Mouse (Mus musculus) left cerebral cortex, adult 11 months (tissue): ENCODE measurements around the gene Gm12216.
"Not testable (repeated sequence)": the region's sequence is repeated elsewhere in the genome, so short reads cannot be mapped to it uniquely, and the experiment has no call there.

Source experiments
- DNase-seq: peaks from one replicate; pipeline ENCODE4 v3.0.0; 2022; ENCODE audit warnings: low spot score

Gene Gm12216

DNA sequence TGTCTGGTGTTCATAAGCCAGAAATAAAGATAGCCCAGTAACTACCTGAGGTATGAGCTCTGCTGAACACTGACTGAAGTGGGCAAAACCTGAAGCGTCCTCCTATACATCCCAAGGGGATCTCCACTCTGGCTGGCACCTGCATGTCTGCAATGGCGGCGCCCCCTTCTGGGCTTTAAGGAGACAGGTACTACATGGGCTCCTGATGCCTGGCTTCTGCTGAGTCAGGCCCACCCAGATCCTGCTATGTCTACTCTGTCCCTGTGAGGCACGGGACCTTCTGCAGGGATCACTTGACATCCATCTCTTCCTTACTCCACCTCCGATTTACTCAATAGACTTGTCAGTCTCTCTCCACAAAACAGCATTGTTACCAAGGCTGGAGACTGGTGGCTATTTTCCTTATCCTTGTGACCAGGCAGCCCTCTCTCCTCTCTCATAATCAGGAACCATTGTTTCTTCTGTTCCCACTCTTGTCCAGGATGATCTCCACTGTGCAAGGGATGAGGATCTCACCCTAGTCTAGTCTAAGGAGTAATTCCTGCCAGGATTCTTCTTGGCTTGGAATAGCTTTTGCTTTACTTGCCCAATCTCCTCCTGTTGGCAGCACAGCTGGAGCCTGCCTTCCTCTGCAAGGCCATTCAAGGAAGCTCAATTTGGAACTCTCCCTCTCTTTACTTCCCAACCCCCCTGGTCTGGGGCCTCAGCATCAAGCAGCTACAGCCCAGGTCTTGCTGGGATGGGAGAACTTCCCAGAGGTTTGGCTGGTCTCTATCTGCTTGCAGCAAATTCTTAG is 15.1 kb upstream of the Gm12216 start:
- not testable (repeated sequence) for DNase-seq

DNA sequence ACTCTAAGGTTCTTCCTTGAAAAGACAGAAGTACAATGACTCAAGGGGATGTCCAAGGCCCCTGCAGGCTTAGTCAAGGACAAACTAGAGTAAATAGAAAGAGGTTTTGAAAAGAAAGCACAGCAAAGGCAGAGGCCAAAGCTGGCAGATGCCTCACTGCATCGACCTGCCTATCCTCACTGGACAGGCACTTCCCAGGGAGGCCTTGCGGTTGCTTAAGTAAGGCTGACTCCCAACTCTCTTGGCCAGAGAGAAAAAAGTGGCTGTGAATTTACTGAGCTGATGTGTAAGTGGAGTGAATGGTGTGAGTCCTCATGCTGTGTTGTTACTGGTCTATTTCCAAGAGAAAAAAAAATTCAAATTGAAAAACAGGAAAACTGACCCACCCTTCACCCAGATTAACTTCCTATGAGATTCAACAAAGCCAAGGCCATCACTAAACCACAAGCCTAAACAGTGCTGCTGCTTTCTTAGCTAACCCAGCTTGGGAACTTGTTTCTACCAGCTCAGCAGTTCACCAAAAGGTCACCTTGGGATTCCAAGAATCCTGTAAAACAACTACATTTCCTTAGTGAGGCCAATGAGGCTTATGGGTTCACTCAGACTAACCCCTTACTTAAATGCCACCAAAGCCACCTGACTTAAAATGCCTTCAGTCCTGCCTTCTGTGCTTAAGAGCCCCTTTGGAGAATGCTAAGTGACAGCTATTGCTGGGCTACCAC is 12.9 kb upstream of the Gm12216 start:
- DNase-seq = no peak

DNA sequence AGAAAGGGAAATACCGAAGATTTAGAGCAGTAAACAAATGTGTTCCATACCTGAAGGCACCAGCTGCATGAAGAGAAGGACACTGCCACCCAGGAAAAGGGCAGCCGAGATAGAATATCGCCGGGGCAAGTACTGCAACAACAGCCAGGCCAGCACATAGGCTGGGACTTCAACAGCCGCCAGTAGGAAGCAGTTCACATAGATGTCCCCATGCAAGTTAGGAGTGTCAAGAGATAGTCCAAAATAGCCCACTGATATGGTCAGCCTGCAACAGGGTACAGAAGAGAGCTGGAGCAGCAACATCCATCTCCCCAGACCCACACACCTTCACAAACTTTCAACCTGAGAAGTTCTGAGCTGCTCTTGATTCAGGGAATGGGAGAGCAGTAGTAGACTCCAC is 10.1 kb upstream of the Gm12216 start:
- DNase-seq = no peak

DNA sequence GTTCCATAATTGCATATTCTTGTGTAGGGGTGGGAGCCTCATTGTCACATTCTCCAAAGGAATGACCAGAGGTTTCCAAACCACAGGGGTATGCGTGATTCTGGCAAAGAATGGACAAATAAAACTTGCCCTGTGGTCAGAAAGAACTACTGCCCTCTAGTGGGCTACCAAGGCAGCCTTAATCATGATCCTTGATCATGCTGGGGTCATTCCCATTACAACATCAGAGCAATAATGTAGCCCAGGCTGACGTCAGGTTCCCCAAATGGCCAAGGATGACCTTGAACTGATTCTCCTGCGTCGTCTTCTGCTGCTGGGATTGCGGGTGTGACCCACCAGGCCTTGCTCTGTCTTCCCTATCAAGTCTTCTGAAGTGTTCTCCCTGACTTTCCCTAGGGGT is 9.3 kb upstream of the Gm12216 start:
- DNase-seq = not testable (repeated sequence)

DNA sequence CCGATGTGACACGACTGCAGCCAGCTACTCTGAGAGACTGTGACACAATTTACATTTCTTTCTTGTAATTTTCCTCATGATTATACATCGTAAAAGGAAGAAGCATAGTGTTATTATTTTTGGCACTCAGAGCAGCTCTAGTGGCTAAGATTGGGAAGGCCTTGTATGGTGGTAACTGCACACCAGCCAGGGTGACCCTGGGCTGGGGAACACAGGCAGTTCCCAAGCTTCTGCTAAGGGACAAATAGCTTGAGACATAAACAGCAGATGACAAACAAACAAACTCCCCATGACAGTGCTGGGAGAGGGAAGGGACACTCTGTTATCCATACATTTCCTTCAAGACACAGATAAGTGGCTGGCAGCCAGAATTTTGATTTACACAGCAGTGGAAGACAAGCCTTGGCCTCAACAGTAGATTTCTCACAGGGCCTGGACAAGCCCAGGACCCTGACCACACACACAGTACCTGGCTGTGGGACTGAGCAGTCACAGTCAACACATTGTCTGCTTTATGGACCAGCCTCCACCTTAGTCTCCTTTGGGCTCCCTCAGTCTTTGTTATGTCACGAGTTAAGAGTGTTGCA is 5.8 kb upstream of the Gm12216 start:
- DNase-seq = not testable (repeated sequence)

DNA sequence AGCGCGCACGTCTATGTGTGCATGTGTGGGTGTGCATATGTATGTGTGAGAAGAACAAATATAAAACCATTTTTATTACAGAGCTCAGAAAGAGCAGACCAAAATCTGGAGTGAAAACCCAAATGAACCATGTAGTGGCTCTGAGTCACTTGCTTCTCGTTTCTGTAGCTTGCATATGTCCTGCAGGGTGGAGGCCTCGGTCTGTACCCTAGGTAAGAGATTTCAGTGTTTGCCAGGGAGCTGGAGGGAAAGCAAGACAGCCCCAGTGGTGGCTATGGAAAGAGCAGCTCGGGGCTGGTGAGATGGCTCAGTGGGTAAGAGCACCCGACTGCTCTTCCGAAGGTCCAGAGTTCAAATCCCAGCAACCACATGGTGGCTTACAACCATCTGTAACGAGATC is 1.9 kb upstream of the Gm12216 start:
- DNase-seq = not testable (repeated sequence)

DNA sequence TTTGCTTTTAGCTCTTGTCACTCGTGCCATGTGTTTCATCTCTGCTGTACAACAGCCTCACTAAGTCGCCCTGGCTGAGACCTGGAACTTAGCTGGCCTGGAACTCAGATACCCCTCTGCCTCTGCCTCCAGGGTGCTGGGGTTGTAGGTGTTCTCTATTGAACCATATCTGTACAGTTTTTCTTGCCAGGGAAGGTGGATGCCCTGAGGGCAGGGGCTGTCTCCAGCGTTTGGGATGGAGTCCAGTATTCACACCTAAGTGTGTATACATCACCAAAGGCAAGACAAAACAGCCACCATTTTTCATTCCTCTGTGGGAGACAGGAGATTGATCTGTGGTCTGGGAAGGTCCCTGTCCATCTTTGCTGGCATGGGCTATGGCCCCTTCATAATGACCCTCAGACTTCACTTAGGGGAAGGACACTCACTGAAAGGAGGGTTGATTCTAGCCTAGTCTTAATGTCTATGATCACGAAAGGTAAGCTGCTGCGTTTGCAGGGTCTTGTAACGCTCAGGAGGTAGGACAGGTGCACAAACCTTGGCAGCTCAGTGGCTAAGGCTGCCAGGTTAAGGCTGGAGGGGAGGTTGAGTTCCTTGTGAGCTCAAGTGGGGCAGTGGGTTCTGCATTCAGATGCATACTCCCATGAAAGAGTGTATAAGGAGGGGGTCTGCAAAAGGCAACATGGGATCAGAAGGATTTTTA is 847 bp downstream of the Gm12216 start:
- DNase-seq = no peak

DNA sequence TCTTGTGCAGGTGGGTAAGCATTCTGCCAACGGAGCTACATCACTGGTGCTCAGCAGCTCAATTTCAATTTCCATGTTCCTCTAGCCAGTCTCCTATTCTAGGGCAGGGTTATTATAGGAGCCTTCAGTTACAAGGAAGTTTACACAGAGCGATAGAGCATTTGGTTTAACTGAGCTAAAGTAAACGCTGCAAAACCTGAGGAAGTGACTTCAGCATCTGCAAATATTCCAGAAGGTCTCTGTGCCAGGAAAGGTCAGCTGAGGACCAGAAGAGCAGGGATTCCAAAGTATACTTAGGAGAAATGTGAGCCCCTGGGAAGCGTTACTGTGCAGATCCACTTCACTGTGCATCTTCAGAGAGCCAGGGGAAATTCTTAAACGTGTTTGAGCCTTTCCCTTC is 5.4 kb downstream of the Gm12216 start:
- DNase-seq = no peak

DNA sequence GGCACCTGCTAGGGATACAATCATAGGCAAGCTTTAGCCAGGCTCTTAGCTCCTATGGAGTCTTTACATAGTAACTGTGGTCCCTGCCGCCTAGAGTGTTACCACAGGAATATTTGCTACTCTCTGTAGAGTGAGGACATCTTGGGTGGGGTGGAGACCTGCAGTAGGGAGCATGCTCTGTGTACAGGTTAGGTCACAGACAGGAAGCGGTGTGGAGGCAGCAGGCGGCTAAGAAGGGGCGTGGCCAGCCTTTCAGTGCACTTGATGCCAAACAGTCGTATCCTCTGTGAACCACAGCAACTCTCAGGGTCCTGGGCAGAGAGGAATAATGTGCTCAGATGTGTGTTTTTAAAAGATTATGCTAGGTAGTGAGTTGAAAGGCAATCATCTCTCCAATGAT is 7.3 kb downstream of the Gm12216 start:
- DNase-seq = no peak

DNA sequence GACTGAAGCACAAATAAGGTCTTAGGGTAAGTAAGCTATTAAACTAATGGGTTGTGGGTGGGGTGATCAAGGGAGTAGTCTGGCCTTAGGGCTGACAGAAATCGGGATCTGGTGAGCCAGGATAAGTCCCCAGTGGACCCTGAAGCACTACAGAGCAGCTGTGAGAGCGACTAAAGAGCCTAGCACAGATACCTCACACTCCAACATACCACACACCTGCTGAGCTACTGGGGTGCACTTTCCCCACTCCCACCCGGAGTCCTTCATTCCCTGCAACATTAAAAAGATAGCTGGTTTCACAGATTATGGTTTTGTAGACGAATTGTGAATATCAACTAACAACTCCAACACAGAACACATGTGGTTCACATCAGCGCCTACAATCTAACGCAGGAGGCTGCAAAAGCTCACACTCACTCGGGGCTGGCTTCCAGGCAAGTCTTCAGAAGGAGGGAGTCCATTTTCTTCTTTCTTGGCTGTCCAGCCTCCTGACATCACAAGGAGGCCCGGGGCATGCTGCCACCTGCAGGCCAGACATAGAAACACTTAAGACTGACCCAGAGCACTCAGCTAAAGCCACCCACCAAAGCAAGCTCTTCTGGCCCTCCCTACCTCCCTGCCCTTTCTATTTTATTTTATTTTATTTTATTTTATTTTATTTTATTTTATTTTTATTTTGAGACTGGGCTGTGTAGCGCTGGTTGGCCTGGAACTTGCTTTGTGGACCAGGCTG is 9.3 kb downstream of the Gm12216 start:
- DNase-seq = peak; percentile 51

DNA sequence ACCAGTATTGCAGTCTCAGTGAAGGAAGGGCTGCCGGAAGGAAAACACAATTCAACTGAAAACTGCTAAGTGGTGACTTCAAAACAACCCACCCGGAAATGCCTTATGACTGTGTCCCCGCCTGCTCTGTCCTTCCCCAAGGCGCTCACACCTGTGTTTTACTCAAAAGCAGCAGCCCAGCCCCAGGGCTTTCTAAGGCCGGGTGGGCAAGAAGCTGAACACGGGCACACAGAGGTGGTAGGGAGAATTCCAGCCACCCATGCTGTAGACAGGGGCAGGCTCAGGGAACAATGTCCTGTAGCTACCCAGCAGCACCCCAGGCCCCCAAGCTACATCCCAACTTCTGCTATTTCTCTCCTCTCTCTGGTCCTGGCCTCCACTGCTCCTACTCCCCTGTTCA is 13.4 kb downstream of the Gm12216 start:
- DNase-seq = no peak

DNA sequence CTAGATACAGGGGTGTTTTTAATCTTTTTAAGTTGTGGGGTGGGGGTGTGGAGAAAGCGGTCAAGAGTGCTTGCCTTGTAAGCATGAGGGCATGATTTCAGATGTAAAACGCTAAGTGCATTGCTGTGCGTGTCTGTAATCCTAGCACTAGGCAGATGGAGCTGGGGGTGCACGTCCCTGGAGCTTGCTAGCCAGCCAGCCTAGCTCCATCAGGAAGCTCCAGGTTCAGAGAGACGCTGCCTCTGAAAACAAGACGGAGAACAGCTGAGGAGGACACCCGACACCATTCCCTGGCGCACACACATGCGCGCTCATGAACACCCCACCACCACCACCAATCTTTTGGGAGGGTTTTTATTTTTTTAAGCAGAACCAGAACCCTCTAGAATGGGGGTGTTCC is 15.9 kb downstream of the Gm12216 start:
- DNase-seq = no peak

DNA sequence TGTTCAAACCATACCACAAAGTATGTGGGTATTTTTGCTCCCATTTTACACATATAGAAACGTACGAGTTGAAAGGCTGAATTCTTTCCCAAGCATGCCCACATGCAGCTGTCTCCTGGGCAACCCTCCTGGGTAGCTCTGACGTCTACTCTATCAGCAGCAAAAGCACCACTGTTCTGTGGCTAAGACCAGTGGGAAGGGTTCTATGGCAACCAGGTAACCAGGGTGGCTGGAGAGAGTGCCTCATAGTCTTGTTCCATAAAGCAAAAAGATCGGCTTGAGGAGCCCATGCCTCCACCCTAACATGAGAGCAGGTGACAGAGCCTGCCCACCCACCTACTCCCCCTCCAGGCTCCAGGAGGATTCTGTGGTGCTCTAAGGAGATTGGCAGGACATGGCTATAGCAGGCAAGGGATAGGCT is 16.9 kb downstream of the Gm12216 start:
- DNase-seq = peak; percentile 39

DNA sequence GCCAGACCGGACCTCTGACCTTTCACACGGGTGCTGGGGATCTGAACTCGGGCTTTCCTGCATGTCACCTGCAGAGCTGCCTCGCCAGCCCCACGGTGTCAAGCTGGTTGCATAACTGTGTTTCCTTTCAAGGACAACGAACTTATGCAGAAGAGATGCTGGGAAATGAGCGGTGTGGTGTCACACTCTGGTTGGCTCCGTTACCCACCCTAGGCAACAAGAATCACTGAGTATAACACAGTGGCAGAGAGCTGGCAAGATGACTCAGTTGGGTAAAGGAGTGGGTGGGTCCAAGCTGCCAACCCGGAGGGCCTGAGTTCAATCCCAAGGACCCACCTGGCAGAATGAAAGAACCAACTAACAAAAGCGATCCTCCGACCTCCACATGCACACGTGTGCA is 17.5 kb downstream of the Gm12216 start:
- DNase-seq = no peak

DNA sequence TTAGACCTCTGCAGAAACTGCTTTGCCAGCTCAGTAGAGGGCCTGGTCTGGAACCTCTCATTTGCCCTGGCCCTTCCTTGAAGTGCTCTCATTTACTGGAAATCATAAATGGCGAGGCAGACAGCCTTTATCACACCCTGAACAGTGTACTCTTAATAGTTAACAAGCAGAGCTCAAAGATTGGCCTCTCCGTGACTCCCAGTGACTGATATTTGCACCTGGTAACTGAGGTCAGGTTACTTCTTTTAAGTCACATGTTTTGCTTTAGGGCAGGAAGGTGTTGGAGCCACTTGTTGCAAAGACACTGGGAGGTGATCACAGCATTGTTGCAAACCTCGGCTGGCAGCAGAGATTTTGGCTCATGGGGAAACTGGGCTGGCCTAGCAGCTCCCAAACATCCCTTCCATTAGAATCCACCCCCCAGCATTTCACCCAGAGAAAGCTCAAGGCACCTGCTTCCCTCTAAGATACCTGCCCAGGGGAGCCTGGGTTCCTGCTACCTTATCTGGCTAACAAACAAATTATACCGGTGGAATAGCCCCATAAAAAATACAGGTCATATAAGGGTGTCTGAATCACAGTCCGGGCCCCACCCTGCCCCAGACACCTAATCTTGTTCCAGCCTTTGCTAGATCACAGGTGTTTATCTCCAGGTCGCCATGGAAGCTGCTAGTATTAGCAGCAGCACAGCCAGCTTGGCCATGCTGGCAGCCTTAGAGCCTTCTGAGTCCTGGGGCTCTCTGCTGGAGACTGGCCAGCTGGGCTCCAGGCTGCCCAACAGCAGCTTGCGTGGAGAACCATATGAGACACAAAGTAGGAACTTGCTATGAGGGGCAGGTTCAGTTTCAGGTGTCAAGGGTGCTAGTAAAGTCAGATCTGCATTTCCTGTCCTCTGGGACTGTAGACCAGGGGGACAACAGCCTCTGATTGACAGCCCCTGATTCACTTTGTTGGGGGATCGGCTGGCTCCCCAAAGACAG is 19.1 kb downstream of the Gm12216 start:
- no peak for DNase-seq

DNA sequence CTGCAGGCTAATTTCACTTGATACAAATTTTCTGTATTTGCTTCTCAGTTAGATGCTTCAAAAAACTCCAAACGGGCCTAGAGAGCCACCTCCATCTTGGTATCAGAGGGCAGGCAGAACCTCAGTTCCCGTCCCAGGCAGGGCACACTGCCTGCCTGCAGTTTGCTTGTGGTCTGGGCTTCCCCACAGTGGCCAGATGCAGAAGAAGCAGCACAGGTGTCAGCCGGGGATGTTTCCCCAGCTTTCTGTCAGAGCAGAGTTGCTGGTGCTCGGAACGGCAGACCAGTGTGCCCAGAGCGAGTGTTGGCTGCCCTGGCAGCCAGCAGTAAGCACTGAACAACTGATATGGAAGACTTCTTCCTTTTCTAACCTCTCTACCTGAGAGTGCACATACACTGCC is 19.9 kb downstream of the Gm12216 start:
- DNase-seq = no peak

DNA sequence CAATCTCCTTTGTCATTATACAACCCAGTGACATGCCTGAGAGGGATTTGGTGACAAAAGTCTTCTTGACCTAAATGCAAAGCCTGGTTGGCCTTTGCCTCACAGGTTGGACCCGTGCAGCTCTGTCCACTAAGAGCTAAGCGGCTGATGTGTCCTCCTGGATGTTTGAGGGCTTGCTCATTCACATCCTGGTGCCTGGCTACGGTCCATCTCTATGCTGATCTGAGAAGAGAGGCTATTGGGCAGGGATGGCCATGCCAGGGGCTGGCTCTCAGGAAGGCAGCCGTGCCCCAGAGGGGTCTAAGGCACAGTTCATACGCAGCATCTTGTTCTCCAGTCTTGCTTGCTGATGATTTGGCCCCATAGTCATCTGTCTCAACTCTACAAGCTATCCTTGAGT is 21.3 kb downstream of the Gm12216 start:
- no peak for DNase-seq

DNA sequence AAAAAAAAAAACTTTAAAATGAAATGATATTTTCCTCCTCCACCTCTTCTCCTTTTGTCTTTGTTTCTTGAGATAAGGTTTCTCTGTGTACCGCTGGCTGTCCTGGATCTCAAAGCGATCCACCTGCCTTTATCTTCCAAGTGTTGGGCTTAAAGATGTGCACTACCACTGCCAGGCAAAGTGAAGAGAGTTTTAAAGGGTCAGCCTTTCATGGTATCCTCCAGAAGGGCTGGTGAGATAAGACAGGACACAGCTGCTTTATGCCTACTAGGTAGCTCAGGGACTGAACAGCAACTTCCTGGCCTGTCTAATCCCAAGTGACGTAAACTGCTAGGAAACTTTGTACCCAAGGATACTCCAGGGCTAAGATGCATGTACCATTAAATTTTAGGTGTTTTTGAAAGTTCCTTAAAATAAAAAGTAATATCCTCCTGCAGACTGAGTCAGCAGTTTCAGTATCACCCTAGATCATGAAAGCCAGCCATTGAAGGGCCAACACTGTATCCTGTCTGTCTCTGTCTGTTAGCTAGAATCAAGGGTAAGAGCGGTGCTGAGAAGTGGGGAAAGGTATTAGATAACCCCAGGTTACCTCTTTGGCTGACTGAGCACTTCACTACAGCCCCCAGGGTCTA is 23.6 kb downstream of the Gm12216 start:
- DNase-seq = no peak

DNA sequence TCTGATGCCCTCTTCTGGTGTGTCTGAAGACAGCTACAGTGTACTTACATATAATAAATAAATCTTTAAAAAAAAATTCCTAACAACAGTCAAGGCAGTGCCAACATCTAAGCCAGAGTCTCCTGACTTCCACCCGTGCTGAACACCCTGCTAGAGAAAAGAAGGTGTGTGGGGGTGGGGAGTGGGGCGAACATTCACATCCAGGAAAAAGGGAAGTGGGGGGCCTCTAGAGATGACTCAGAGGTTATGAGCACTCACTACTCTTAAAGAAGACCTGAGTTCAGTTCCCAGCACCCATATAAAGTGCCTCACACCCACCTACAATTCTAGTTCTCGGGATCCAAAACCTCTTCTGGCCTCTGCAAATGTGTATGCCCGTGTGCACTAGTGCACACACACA is 33.6 kb downstream of the Gm12216 start:
- DNase-seq = no peak

DNA sequence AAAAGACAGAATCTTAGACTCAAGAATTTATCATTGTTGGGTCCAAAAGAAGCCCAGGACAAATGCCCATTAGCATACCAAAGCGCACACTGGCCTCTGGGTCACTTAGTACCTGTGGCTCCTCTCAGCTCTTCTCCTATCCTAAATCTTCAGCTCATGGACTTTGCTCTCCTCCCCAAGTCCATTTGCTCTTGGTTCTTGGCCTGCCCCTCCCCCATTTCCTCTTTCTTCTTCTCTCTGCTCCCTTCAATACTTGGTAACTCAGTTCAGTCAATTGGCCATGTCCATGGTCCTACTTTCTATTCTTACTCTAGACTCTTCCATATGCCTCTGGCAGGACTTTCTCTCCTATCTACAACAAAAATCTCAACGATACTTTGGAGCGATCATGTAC is 37.1 kb downstream of the Gm12216 start:
- DNase-seq = no peak
